Mouse (Mus musculus) liver, adult 2 months (tissue): ENCODE measurements around the gene Glod4.

Experiments used
- CTCF ChIP-seq: fragments of 200-500 bp; IDR thresholded peaks from 2 replicates; pipeline ENCODE4 v1.5.1; 2011; ENCODE audit warnings: low read depth, low read length, control low read depth
- POLR2A ChIP-seq: fragments of 200-500 bp; IDR thresholded peaks from 2 replicates; pipeline ENCODE4 v1.6.1; 2011; ENCODE audit warnings: low read length, control low read depth; ENCODE audit not compliant: insufficient read depth; ENCODE audit errors: extremely low read depth

GRCm38 (mm10) chr11:76247239-76247638, 3.7 kb upstream of the Glod4 start:
- TF ChIP-seq CTCF (no peak), POLR2A (no peak)
